Mouse (Mus musculus) neural tube, embryonic 11.5 days (tissue): ENCODE results near the gene Qtrt1. TPM values are rescaled to one million over a fixed set of nuclear protein-coding genes. Genes with fewer than 3 reads are reported as not detected.
A peak's percentile ranks its signal among the peaks of the same experiment; 100 is the strongest.
"Not testable (repeated sequence)": the region's sequence is repeated elsewhere in the genome, so short reads cannot be mapped to it uniquely, and the experiment has no call there.

ENCODE experiments used
- ATAC-seq: fragments of 200-750 bp; cut with Nextera tagmentation; 2 replicates; pipeline ENCODE4 v1.8.0; 2017; ENCODE audit warnings: moderate number of reproducible peaks, mild to moderate bottlenecking, moderate TSS enrichment, moderate library complexity; ENCODE audit not compliant: insufficient read depth, low FRiP score, low TSS enrichment
- DNase-seq: peaks from one replicate; pipeline ENCODE4 v3.0.0-alpha.2; 2015; ENCODE audit warnings: low spot score
- H3K27ac ChIP-seq: fragments of 300-500 bp; sonication (generic); 2 replicates; pipeline ENCODE4 v1.5.1; 2014; ENCODE audit warnings: low read depth, mild to moderate bottlenecking, low read length
- H3K27me3 ChIP-seq: fragments of 300-500 bp; sonication (generic); 2 replicates; pipeline ENCODE4 v1.6.1; 2014; ENCODE audit warnings: mild to moderate bottlenecking, low read length, mixed read lengths; ENCODE audit not compliant: control insufficient read depth, insufficient read depth
- H3K36me3 ChIP-seq: fragments of 300-500 bp; sonication (generic); 2 replicates; pipeline ENCODE4 v1.6.1; 2014; ENCODE audit warnings: mild to moderate bottlenecking, low read length, moderate library complexity, mixed read lengths; ENCODE audit not compliant: control insufficient read depth, insufficient read depth
- H3K4me1 ChIP-seq: fragments of 300-500 bp; sonication (generic); 2 replicates; pipeline ENCODE4 v1.6.1; 2014; ENCODE audit warnings: low read length, mixed read lengths; ENCODE audit not compliant: control insufficient read depth, insufficient read depth
- H3K4me2 ChIP-seq: fragments of 300-500 bp; sonication (generic); 2 replicates; pipeline ENCODE4 v1.6.1; 2014; ENCODE audit warnings: low read depth, mild to moderate bottlenecking, moderate library complexity
- H3K4me3 ChIP-seq: fragments of 300-500 bp; sonication (generic); 2 replicates; pipeline ENCODE4 v1.5.1; 2014; ENCODE audit warnings: low read depth, low read length
- H3K9ac ChIP-seq: fragments of 300-500 bp; sonication (generic); 2 replicates; pipeline ENCODE4 v1.6.1; 2014; ENCODE audit warnings: mild to moderate bottlenecking, low read length
- H3K9me3 ChIP-seq: fragments of 300-500 bp; sonication (generic); 2 replicates; pipeline ENCODE4 v1.6.1; 2016; ENCODE audit warnings: low read length; ENCODE audit not compliant: control insufficient read depth
- WGBS: fragments of 180-500 bp; shearing (Covaris S2); extraction: QIAGEN DNeasy Blood & Tissue Kit; methylation state at CpG from one replicate; pipeline ENCODE4 v1.1.7; 2014; 5-methylcytosine and 5-hydroxymethylcytosine counted together
- polyA plus RNA-seq: library from polyadenylated mRNA; unstranded; fragments of >200 nt; fragmentation: Nextera tagmentation; extraction: Ambion mirVana; gene quantifications from 2 replicates; pipeline ENCODE4 v1.2.1, GENCODE M21; 2014

Gene Qtrt1
- polyA plus RNA-seq, 1 experiment from 2014 or later, result 51.8 TPM

GRCm38 (mm10) chr9:21456930-21457634, 45.4 kb downstream of the Qtrt1 start:
- ATAC-seq, result no peak
- Histone ChIP-seq H3K4me2 (no peak overlapping the region), H3K36me3 (peaks cover 3% of the 10 kb centered on the region; the same call in 1 of the 2 replicates), H3K4me3 (no peak overlapping the region), H3K9ac (no peak overlapping the region), H3K27me3 (no peaks in the 10 kb centered on the region), H3K27ac (no peak overlapping the region), H3K4me1 (no peaks in the 10 kb centered on the region), H3K9me3 (no peaks in the 10 kb centered on the region)
- 93% methylated on average over 10 of the region's 10 CpGs for WGBS
- DNase-seq, result no peak

DNA sequence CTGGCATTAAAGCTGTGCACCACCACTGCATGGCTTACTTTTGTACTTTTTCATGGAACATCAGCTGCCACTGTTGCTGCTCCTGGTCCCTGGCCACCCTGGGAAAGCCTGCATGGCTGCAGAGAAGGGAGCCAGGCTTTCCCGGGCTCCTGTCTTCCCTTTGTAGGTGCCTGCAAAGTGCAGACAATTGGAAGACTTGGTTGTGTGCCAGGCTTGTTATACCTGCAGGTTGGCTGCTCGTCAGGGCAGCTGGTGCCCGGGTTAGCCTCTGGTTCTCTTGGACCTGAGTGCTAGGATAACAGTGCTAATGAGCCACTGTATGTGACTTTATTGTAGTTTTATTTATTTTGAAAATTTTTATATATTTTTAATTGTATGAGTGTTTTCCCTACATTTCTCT, 47.2 kb downstream of the Qtrt1 start:
- ATAC-seq (no peak), DNase-seq (no peak)
- WGBS, result 93% methylated on average over 3 of the region's 3 CpGs

DNA sequence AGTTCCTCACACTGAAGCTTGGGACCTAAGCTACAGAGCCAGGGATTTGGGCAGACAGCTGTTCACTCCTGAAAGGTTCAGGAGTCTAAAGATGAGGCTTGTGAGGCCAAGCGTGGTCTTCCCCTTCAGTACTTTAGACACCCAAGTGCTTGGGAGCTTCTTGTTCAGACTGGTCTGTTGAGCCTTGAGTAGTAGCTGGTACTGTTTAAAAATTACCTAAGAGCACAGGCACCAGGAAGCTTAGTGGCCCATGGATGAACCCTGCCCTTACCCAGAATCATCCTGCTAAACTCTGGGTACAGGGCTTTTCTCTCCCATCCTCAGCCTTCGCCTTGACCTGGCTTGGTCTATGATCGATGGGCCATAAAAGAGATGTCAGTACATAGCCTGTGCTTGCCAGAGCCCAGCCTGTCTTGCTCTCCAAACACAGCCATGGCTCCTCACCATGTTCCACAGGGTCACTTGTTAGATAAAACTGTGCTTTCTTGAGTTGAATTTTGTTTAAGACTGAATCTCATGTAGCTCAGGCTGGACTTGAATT, 48.8 kb downstream of the Qtrt1 start:
- Histone ChIP-seq H3K27me3 (no peaks in the 10 kb centered on the region), H3K9ac (no peak overlapping the region), H3K9me3 (no peaks in the 10 kb centered on the region), H3K36me3 (peaks cover 3% of the 10 kb centered on the region; the same call in 1 of the 2 replicates), H3K4me3 (no peak overlapping the region), H3K4me1 (no peaks in the 10 kb centered on the region), H3K27ac (no peak overlapping the region), H3K4me2 (no peak overlapping the region)
- WGBS, result 93% methylated on average over 3 of the region's 3 CpGs
- DNase-seq (no peak), ATAC-seq (no peak)

More for the DNA sequence above, 47.2 kb downstream of the Qtrt1 start:
- H3K9ac ChIP-seq, result no peak overlapping the region
- no peaks in the 10 kb centered on the region for H3K4me1 ChIP-seq
- peaks cover 3% of the 10 kb centered on the region; the same call in 1 of the 2 replicates for H3K36me3 ChIP-seq
- no peak overlapping the region for H3K4me2 ChIP-seq
- no peak overlapping the region for H3K27ac ChIP-seq
- no peak overlapping the region for H3K4me3 ChIP-seq
- H3K27me3 ChIP-seq, result no peaks in the 10 kb centered on the region
- H3K9me3 ChIP-seq, result no peaks in the 10 kb centered on the region

DNA sequence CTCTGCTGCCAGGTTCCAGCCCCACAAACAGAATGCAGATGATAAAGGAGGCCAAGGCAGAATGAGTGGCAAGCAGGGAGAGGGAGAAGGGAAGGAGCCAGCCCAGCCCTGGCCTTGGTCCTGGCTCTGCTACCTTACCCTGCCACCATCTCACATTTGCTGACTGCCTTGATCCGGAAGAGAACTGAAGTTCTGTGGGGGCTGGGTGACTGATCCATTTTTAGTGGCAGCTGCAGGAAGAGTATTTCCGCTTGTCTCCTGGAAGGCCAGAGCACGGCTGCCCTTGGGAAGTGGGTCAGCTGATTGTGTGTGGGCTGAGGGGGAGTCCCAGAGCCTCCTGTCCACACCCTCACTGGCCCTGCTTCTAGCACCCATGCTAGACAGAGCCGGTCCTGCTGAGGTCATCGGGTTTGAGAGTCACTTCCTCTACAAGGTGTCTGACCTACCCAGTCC, 51.5 kb downstream of the Qtrt1 start:
- ATAC-seq (no peak), DNase-seq (no peak)
- Histone ChIP-seq H3K36me3 (peaks cover 3% of the 10 kb centered on the region; the same call in 1 of the 2 replicates), H3K4me1 (no peaks in the 10 kb centered on the region), H3K4me2 (no peak overlapping the region), H3K4me3 (no peak overlapping the region), H3K27me3 (no peaks in the 10 kb centered on the region), H3K9me3 (no peaks in the 10 kb centered on the region), H3K9ac (no peak overlapping the region), H3K27ac (no peak overlapping the region)
- WGBS, result 82% methylated on average over 5 of the region's 5 CpGs

GRCm38 (mm10) chr9:21463766-21464564, 52.3 kb downstream of the Qtrt1 start:
- DNase-seq (no peak), ATAC-seq (no peak)
- H3K4me1 ChIP-seq, result no peaks in the 10 kb centered on the region
- no peak overlapping the region for H3K9ac ChIP-seq
- H3K36me3 ChIP-seq, result peaks cover 3% of the 10 kb centered on the region; the same call in 1 of the 2 replicates
- H3K4me3 ChIP-seq, result no peak overlapping the region
- 91% methylated on average over 3 of the region's 3 CpGs for WGBS
- H3K27me3 ChIP-seq, result no peaks in the 10 kb centered on the region
- no peaks in the 10 kb centered on the region for H3K9me3 ChIP-seq
- H3K27ac ChIP-seq, result no peak overlapping the region
- no peak overlapping the region for H3K4me2 ChIP-seq

- H3K4me2 ChIP-seq, H3K4me3 ChIP-seq, H3K27ac ChIP-seq, H3K9ac ChIP-seq, H3K27me3 ChIP-seq, H3K9me3 ChIP-seq, H3K4me1 ChIP-seq, H3K36me3 ChIP-seq, DNase-seq, ATAC-seq: not testable (repeated sequence)
- WGBS, result 94% methylated on average over 7 of the region's 7 CpGs
Measured at GRCm38 (mm10) chr9:21464565-21464928, 52.9 kb downstream of the Qtrt1 start.

- no peak overlapping the region for H3K9ac ChIP-seq
- no peaks in the 10 kb centered on the region for H3K9me3 ChIP-seq
- no peak for ATAC-seq
- WGBS, result 85% methylated on average over 18 of the region's 20 CpGs
- H3K27ac ChIP-seq, result no peak overlapping the region
- H3K27me3 ChIP-seq, result no peaks in the 10 kb centered on the region
- no peak overlapping the region for H3K4me2 ChIP-seq
- H3K4me1 ChIP-seq, result no peaks in the 10 kb centered on the region
- peaks cover 4% of the 10 kb centered on the region for H3K36me3 ChIP-seq
- H3K4me3 ChIP-seq, result no peak overlapping the region
- DNase-seq, result peak; percentile 32
Measured at GRCm38 (mm10) chr9:21469032-21470024, 57.7 kb downstream of the Qtrt1 start.
